Mouse (Mus musculus): ENCODE measurements around the gene Mecp2. TPM values are rescaled to one million over a fixed set of nuclear protein-coding genes. Genes with fewer than 3 reads are reported as not detected.
"Not testable (repeated sequence)": the region's sequence is repeated elsewhere in the genome, so short reads cannot be mapped to it uniquely, and the experiment has no call there.

Gene Mecp2
- polyA plus RNA-seq (2012) = 4.4 and 5.4 TPM in 2 replicates

GRCm38 (mm10) chrX:74135263-74135662, at the start of gene Mecp2:
Mecp2 (minus strand) TSS chrX:74135363.
- H3K27me3 ChIP-seq (ENCODE audit: control insufficient read depth); H3K4me3 ChIP-seq (replicated peaks); H3K9me3 ChIP-seq (ENCODE audit: control insufficient read depth, low read length); H3K36me3 ChIP-seq (ENCODE audit: control insufficient read depth); H3K4me1 ChIP-seq (ENCODE audit: control insufficient read depth): not testable (repeated sequence)

- Histone ChIP-seq H3K27me3 (ENCODE audit: control insufficient read depth) (no peaks in the 10 kb centered on the region), H3K36me3 (ENCODE audit: control insufficient read depth) (no peaks in the 10 kb centered on the region), H3K4me3 (replicated peaks) (no peak within 1 kb of the TSS), H3K9me3 (ENCODE audit: control insufficient read depth, low read length) (peaks cover 5% of the 10 kb centered on the region; the same call in 1 of the 2 replicates), H3K4me1 (ENCODE audit: control insufficient read depth) (no peaks in the 10 kb centered on the region)
- TF ChIP-seq TAL1 (IDR thresholded peaks at IDR 0.05; ENCODE audit: low read length) = no peak
- TF ChIP-seq GATA1 (IDR thresholded peaks at IDR 0.05; ENCODE audit: low read length) = no peak
Measured at GRCm38 (mm10) chrX:74176959-74177358, 41.8 kb upstream of the Mecp2 start, which contains the start of gene Tktl1. Tktl1 (plus strand) TSS chrX:74177259.

DNA sequence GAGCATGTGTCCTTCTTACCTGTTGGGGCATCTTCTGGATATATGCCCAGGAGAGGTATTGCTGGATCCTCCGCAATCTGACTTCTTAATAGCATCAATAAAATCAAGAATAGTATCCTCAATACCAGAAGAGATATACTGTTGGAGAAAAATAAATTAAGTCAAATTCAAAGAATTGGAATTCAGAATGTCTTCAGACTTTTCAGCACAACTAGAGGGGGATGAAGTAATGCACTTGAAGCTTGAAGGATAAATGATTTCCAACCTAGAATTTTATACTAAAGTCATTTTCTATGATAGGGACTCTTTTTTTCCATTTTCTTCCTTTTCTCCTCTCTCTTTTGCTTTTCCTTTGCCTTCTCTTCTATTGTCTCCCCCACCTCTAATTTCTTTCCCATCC, 32.6 kb upstream of the Mecp2 start, which contains the start of gene Tex28:
TSS of gene Tex28 (minus strand) at position 101 of the 400 bp plus-strand sequence.
- Histone ChIP-seq H3K9me3 (ENCODE audit: control insufficient read depth, low read length) (no peaks in the 10 kb centered on the region), H3K27me3 (ENCODE audit: control insufficient read depth) (no peaks in the 10 kb centered on the region), H3K4me3 (replicated peaks) (no peak within 1 kb of the TSS), H3K4me1 (ENCODE audit: control insufficient read depth) (no peaks in the 10 kb centered on the region), H3K36me3 (ENCODE audit: control insufficient read depth) (no peaks in the 10 kb centered on the region)
- no peak for TF ChIP-seq GATA1 (IDR thresholded peaks at IDR 0.05; ENCODE audit: low read length)
- no peak for TF ChIP-seq TAL1 (IDR thresholded peaks at IDR 0.05; ENCODE audit: low read length)

DNA sequence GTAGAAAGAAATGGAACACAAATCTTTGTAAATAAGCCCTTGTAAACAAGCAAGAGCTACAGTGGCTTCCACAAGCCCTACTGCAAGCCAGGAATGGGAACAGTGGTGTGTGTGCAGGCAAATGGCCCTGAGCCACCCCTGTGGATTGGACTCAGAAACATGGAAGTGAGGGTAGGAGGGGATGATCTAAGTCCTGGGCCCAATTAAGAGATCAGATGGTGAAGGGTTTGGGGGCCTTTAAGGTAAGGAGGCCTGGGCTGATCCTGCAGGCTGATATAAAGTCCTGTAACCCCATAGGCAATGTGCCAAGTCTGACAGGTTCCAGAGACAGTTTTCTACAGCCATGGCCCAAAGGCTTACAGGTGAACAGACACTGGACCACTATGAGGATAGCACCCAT, 8.0 kb downstream of the Mecp2 start, which contains the start of gene Opn1mw:
TSS of gene Opn1mw (plus strand) at position 301 of the 400 bp plus-strand sequence.
- no peaks in the 10 kb centered on the region for H3K9me3 ChIP-seq (ENCODE audit: control insufficient read depth, low read length)
- no peak for TF ChIP-seq TAL1 (IDR thresholded peaks at IDR 0.05; ENCODE audit: low read length)
- no peaks in the 10 kb centered on the region for H3K36me3 ChIP-seq (ENCODE audit: control insufficient read depth)
- no peak within 1 kb of the TSS for H3K4me3 ChIP-seq (replicated peaks)
- H3K27me3 ChIP-seq (ENCODE audit: control insufficient read depth) = peaks cover 8% of the 10 kb centered on the region
- no peaks in the 10 kb centered on the region for H3K4me1 ChIP-seq (ENCODE audit: control insufficient read depth)

DNA sequence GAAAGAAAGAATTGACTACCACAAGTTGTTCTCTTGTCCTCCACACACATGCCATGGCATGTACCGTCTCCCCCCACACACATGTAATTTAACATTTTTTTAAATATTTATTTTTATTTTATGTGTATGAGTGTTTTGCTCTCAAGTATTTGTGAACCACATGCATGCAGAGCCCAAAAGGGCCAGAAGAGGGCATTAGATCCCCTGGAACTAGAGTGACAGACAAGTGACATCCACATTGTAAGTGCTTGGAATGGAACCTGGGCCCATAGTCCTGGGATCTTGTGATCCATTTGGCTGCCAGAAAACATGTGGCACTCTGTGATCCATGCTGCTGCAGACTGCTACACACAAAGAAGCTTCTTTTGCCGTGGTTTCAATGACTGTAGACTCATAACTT, 10.2 kb downstream of the Mecp2 start:
- Histone ChIP-seq H3K4me1 (ENCODE audit: control insufficient read depth) (no peaks in the 10 kb centered on the region), H3K4me3 (replicated peaks) (no peak overlapping the region), H3K27me3 (ENCODE audit: control insufficient read depth) (peaks cover 8% of the 10 kb centered on the region), H3K9me3 (ENCODE audit: control insufficient read depth, low read length) (no peaks in the 10 kb centered on the region), H3K36me3 (ENCODE audit: control insufficient read depth) (no peaks in the 10 kb centered on the region)
- TF ChIP-seq GATA1 (IDR thresholded peaks at IDR 0.05; ENCODE audit: low read length) (no peak), TAL1 (IDR thresholded peaks at IDR 0.05; ENCODE audit: low read length) (no peak)

GRCm38 (mm10) chrX:74115511-74115910, 19.7 kb downstream of the Mecp2 start:
- no peak for TF ChIP-seq GATA1 (IDR thresholded peaks at IDR 0.05; ENCODE audit: low read length)
- no peak for TF ChIP-seq TAL1 (IDR thresholded peaks at IDR 0.05; ENCODE audit: low read length)
- H3K4me1 ChIP-seq (ENCODE audit: control insufficient read depth) = peaks cover 3% of the 10 kb centered on the region
- H3K9me3 ChIP-seq (ENCODE audit: control insufficient read depth, low read length) = no peaks in the 10 kb centered on the region
- no peaks in the 10 kb centered on the region; the same call in 1 of the 2 replicates for H3K27me3 ChIP-seq (ENCODE audit: control insufficient read depth)
- H3K36me3 ChIP-seq (ENCODE audit: control insufficient read depth) = no peaks in the 10 kb centered on the region
- peak overlapping the region; percentile 61 for H3K4me3 ChIP-seq (replicated peaks)

DNA sequence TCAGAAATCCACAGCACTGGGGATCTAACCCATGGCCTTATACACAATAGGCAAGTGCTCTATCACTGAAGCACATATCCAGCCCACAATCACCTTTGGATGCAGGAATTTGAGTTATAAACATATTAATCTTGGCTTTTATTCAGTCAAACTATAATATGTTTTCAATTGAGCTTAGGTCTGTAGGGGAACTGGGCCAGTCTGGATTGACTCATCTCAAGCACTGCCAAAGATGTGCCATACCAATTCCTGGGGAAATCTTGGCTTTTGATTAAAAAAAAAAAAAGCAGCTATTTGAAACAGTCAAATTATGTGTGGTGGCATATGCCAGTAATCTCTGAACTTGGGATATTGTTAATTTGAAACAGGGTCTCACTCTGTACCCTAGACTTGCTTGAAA, 21.1 kb downstream of the Mecp2 start:
- Histone ChIP-seq H3K27me3 (ENCODE audit: control insufficient read depth) (no peaks in the 10 kb centered on the region), H3K4me3 (replicated peaks) (no peak overlapping the region), H3K36me3 (ENCODE audit: control insufficient read depth) (no peaks in the 10 kb centered on the region), H3K9me3 (ENCODE audit: control insufficient read depth, low read length) (no peaks in the 10 kb centered on the region), H3K4me1 (ENCODE audit: control insufficient read depth) (peaks cover 3% of the 10 kb centered on the region)
- TF ChIP-seq GATA1 (IDR thresholded peaks at IDR 0.05; ENCODE audit: low read length) = no peak
- no peak for TF ChIP-seq TAL1 (IDR thresholded peaks at IDR 0.05; ENCODE audit: low read length)

DNA sequence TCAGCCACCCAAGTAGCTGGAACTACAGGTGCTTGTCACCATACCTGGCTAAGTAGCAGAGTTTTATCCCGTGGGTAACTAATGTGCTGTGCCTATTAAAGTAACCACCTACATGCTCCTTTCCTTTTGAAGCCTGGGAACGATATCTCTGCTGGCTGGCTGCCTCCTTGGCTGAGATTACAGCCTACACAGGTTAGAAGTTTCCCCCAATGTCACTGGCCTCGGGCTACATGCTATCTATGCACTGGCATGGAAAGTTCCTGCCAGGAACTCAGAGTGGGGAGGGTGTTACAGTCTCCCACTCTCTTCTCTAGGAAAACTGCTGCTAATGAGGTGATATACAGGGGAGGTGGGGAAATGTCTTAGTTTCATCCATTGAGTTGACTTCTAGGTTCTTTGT, 26.4 kb downstream of the Mecp2 start:
- no peaks in the 10 kb centered on the region for H3K4me1 ChIP-seq (ENCODE audit: control insufficient read depth)
- H3K9me3 ChIP-seq (ENCODE audit: control insufficient read depth, low read length) = no peaks in the 10 kb centered on the region
- no peak for TF ChIP-seq GATA1 (IDR thresholded peaks at IDR 0.05; ENCODE audit: low read length)
- TF ChIP-seq TAL1 (IDR thresholded peaks at IDR 0.05; ENCODE audit: low read length) = no peak
- H3K27me3 ChIP-seq (ENCODE audit: control insufficient read depth) = peaks cover 2% of the 10 kb centered on the region
- no peaks in the 10 kb centered on the region for H3K36me3 ChIP-seq (ENCODE audit: control insufficient read depth)
- H3K4me3 ChIP-seq (replicated peaks) = no peak overlapping the region

- TF ChIP-seq GATA1 (IDR thresholded peaks at IDR 0.05; ENCODE audit: low read length) (no peak), TAL1 (IDR thresholded peaks at IDR 0.05; ENCODE audit: low read length) (no peak)
- Histone ChIP-seq H3K36me3 (ENCODE audit: control insufficient read depth) (no peaks in the 10 kb centered on the region), H3K4me3 (replicated peaks) (no peak overlapping the region), H3K9me3 (ENCODE audit: control insufficient read depth, low read length) (no peaks in the 10 kb centered on the region), H3K4me1 (ENCODE audit: control insufficient read depth) (no peaks in the 10 kb centered on the region), H3K27me3 (ENCODE audit: control insufficient read depth) (peaks cover 2% of the 10 kb centered on the region)
Measured at GRCm38 (mm10) chrX:74105916-74106315, 29.2 kb downstream of the Mecp2 start.

Measured in erythroblast, embryonic 14.5 days (primary cell).